Mouse (Mus musculus) liver, embryonic 14.5 days (tissue): ENCODE data around the gene Ahsg. TPM values are rescaled to one million over a fixed set of nuclear protein-coding genes. Genes with fewer than 3 reads are reported as not detected.

Experiments used
- ATAC-seq: fragments of 200-750 bp; cut with Nextera tagmentation; 2 replicates; pipeline ENCODE4 v1.8.0; 2017; ENCODE audit warnings: moderate number of reproducible peaks, mild to moderate bottlenecking, moderate library complexity; ENCODE audit not compliant: insufficient read depth
- DNase-seq, 3 experiments: peaks; one replicate each; pipeline ENCODE4 v3.0.0-alpha.2; 2012 to 2013; ENCODE audit warnings: low read depth in 3 of 3, low spot score in 3 of 3
- H3K27ac ChIP-seq: fragments of 300-500 bp; sonication (generic); 2 replicates; pipeline ENCODE4 v1.5.1; 2014; ENCODE audit warnings: moderate library complexity, mild to moderate bottlenecking, control low read depth, inconsistent platforms
- H3K27me3 ChIP-seq: fragments of 300-500 bp; sonication (generic); 2 replicates; pipeline ENCODE4 v1.6.1; 2014; ENCODE audit warnings: mild to moderate bottlenecking, low read length, moderate library complexity; ENCODE audit not compliant: control insufficient read depth, insufficient read depth
- H3K36me3 ChIP-seq: fragments of 300-500 bp; sonication (generic); replicated peaks from 2 replicates; pipeline ENCODE4 v1.6.1; 2014; ENCODE audit warnings: low read depth; ENCODE audit not compliant: control insufficient read depth, insufficient read depth
- H3K4me1 ChIP-seq, 2 experiments: fragments of 200-500 bp in 1 of 2; fragments of 300-500 bp in 1 of 2; sonication (generic) in 1 of 2; replicated peaks; 2 replicates each; pipeline ENCODE4 v1.6.1; 2012 to 2014; ENCODE audit warnings: antibody characterized with exemption in 1 of 2, inconsistent platforms in 1 of 2, low read length in 1 of 2; ENCODE audit not compliant: control insufficient read depth in 2 of 2, insufficient read depth in 2 of 2
- H3K4me2 ChIP-seq: fragments of 300-500 bp; sonication (generic); 2 replicates; pipeline ENCODE4 v1.6.1; 2014; ENCODE audit warnings: low read depth, mild to moderate bottlenecking, control low read depth, moderate library complexity
- H3K4me3 ChIP-seq, 2 experiments: fragments of 200-500 bp in 1 of 2; fragments of 300-500 bp in 1 of 2; sonication (generic) in 1 of 2; 2 replicates each; pipeline ENCODE4 v1.5.1; 2012 to 2014; ENCODE audit warnings: low read depth in 2 of 2, low read length in 2 of 2, mild to moderate bottlenecking in 2 of 2, control low read depth in 1 of 2, inconsistent platforms in 1 of 2, moderate library complexity in 1 of 2; ENCODE audit not compliant: insufficient read depth in 1 of 2
- H3K9ac ChIP-seq: fragments of 300-500 bp; sonication (generic); replicated peaks from 2 replicates; pipeline ENCODE4 v1.6.1; 2014; ENCODE audit warnings: mild to moderate bottlenecking, control low read depth, moderate library complexity
- H3K9me3 ChIP-seq: fragments of 300-500 bp; sonication (generic); 2 replicates; pipeline ENCODE4 v1.6.1; 2016; ENCODE audit warnings: low read length, mixed read lengths; ENCODE audit not compliant: control insufficient read depth
- CTCF ChIP-seq: IDR thresholded peaks from 2 replicates; pipeline ENCODE4 v1.5.1; 2016; ENCODE audit warnings: antibody characterized with exemption, low read depth, control low read depth
- EP300 ChIP-seq: IDR thresholded peaks from 2 replicates; pipeline ENCODE4 v1.6.1; 2016; ENCODE audit warnings: antibody characterized with exemption, low read depth
- WGBS: fragments of 180-500 bp; shearing (Covaris S2); extraction: QIAGEN DNeasy Blood & Tissue Kit; methylation state at CpG from one replicate; pipeline ENCODE4 v1.1.7; 2014; ENCODE audit not compliant: insufficient replicate concordance; 5-methylcytosine and 5-hydroxymethylcytosine counted together
- polyA plus RNA-seq, 2 experiments: library from polyadenylated mRNA; depleted of rRNA in 1 of 2; stranded (reverse) in 1 of 2; unstranded in 1 of 2; fragments of >200 nt; fragmentation: Nextera tagmentation in 1 of 2; extraction: Ambion mirVana in 1 of 2; gene quantifications; 2 replicates each; pipeline versions ENCODE4 v1.2.1 to v1.2.3; 2012 to 2014

The Ahsg gene
- polyA plus RNA-seq, 2 experiments = 1,143 to 1,153 TPM

DNA sequence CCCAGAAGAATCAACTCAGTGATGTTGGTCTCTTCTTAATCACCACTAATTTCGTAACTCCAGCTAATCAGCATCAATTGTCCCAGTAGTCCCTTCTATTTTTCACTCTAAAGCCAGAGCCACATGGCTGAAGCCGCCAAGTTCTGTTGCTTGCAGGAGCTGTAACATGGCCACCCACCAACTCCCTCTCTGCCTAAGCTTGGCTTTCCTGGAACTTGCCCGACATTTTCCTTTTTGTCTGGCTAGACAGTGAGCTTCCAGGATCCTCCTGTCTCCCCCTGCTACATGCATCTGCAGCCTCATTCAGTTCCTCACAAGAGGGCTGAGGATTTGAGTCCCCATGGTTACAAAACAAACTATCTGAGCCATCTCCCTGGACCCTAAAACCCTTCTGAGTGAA lies 20.9 kb downstream of the Ahsg start:
- TF ChIP-seq EP300 (no peak), CTCF (no peak)
- Histone ChIP-seq H3K9ac (no peak overlapping the region), H3K4me3 (no peak overlapping the region), H3K9me3 (no peaks in the 10 kb centered on the region), H3K27me3 (no peaks in the 10 kb centered on the region), H3K27ac (no peak overlapping the region), H3K4me1 (no peaks in the 10 kb centered on the region), H3K36me3 (no peaks in the 10 kb centered on the region), H3K4me2 (no peak overlapping the region)
- ATAC-seq = no peak
- 59% methylated on average over 3 of the region's 3 CpGs for WGBS
- no peak for DNase-seq

DNA sequence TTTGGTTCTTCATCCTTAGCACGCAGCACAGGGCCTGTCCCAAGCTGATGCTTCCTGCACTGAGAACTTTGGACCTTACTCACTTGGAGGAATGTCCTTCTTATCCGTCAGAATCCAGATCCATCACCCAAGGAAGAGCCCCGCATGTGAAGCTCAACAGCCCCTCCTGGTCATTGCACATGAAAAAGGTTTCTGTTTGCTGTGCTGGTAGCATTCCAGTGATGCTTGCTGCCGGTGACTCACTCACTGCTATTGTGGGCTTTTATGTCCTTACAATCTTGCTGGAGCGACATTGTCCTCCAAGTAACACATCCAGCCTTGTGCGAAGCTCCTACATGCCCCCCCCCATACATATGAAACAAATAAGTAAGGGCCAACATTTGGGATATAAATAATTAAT lies 21.8 kb downstream of the Ahsg start:
- Histone ChIP-seq H3K4me2 (no peak overlapping the region), H3K9me3 (no peaks in the 10 kb centered on the region), H3K36me3 (no peaks in the 10 kb centered on the region), H3K4me3 (no peak overlapping the region), H3K27me3 (no peaks in the 10 kb centered on the region), H3K27ac (no peak overlapping the region), H3K4me1 (no peaks in the 10 kb centered on the region), H3K9ac (no peak overlapping the region)
- 66% methylated on average over 6 of the region's 6 CpGs for WGBS
- ATAC-seq (no peak), DNase-seq (no peak)
- TF ChIP-seq CTCF = no peak
- no peak for TF ChIP-seq EP300

DNA sequence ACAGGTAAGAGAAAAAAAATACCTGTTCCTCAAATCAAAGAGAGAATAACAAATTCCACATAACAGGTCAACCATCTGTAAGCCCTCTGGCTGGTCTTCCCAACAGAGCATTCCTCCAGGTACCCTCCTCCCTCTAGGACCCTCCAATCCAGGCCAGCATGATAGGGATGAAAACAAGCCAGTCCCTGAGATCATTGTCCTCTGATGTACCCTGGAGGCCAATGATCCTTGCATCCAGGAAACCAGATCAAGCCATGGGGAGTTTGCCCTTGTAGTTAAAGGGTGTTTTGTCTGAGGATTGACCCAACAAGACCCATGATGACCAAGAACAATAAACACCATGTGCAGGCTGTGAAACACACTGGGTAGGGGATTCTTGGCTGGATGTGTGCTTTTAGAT lies 23.2 kb downstream of the Ahsg start:
- H3K4me3 ChIP-seq = no peak overlapping the region
- no peak overlapping the region for H3K27ac ChIP-seq
- H3K27me3 ChIP-seq = no peaks in the 10 kb centered on the region
- DNase-seq (no peak), ATAC-seq (no peak)
- H3K36me3 ChIP-seq = no peaks in the 10 kb centered on the region
- no peak overlapping the region for H3K9ac ChIP-seq
- no peak overlapping the region for H3K4me2 ChIP-seq
- no peaks in the 10 kb centered on the region for H3K4me1 ChIP-seq
- TF ChIP-seq CTCF (no peak), EP300 (no peak)
- H3K9me3 ChIP-seq = no peaks in the 10 kb centered on the region

DNA sequence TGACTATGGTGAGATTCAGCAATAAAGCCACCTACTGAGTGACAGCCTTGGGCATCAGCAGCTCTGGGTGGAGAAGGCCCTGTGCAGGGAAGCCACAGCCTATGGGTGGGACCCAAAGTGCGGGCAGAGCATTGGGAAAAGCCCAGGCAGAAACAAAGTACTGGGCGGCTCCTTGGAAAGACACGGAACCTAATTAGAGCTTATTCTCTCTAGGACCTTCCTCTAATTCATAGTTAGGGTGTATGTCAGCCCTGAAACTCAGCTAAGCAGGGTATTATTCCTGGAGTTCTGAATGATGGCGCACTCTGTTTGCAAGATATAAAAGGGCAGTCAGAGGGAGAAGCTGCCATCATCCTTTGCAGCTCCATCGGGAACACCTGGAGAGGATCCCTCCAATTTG lies 27.0 kb downstream of the Ahsg start, which contains the start of gene Fetub:
Gene Fetub (plus strand): TSS at position 301 of the 400 bp plus-strand sequence.
- no peaks in the 10 kb centered on the region for H3K27me3 ChIP-seq
- ATAC-seq (no peak), DNase-seq (no peak)
- H3K4me1 ChIP-seq = peaks cover 0 to 2% of the 10 kb centered on the region in 2 experiments; a peak in 1 of 4 replicates
- no peaks in the 10 kb centered on the region for H3K36me3 ChIP-seq
- no peak within 1 kb of the TSS for H3K27ac ChIP-seq
- H3K9ac ChIP-seq = no peak within 1 kb of the TSS
- H3K4me3 ChIP-seq = no peak within 1 kb of the TSS
- no peaks in the 10 kb centered on the region for H3K9me3 ChIP-seq
- H3K4me2 ChIP-seq = no peak within 1 kb of the TSS
- WGBS = 73% methylated on average over 5 of the region's 5 CpGs
- TF ChIP-seq EP300 (no peak), CTCF (no peak)

DNA sequence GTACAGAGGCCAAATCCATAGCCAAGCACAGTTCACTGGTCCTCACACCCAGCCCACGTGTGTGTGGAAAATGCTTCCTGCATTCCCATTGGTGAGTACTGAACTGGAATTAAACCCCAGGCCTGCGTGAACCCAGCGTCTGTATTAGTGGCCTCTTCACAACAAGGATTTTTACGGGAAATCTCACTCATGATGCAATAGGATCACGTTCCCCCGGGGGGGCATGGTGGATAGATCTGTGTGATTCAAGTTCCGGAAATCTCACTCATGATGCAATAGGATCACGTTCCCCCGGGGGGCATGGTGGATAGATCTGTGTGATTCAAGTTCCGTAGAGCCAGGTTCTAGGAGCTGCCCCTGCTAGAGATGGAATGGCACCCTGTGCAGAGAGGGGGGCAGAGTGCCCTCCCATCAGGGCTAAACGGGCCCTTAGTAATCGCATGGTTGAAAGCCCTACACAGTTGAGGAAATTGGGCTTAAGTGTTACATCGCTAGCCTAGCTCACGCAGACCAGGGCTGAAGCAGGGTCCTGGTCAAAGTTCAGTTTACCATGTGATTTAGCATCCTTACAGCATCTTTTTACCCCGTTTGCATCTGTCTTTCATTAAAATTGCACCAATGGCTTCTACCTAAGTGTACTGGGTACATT lies 27.7 kb downstream of the Ahsg start:
- Histone ChIP-seq H3K9me3 (no peaks in the 10 kb centered on the region), H3K4me3 (no peak overlapping the region), H3K4me2 (no peak overlapping the region), H3K27me3 (no peaks in the 10 kb centered on the region), H3K4me1 (peaks cover 0 to 2% of the 10 kb centered on the region in 2 experiments; a peak in 1 of 4 replicates), H3K27ac (no peak overlapping the region), H3K36me3 (no peaks in the 10 kb centered on the region), H3K9ac (no peak overlapping the region)
- DNase-seq (no peak), ATAC-seq (no peak)
- 69% methylated on average over 15 of the region's 15 CpGs for WGBS
- no peak for TF ChIP-seq EP300
- no peak for TF ChIP-seq CTCF
